ENCODE assay signal across 10 mouse cellular contexts in genomic region chr11:33733269-33733668, GRCm38 (mm10).
DNase-seq lines count a peak whose midpoint lies in the region; ATAC-seq and TF ChIP-seq lines count a peak whose summit lies in the region.
"Had no signal": no experiment of that assay in that cellular context is flagged by ENCODE, and none has a peak within 500 bp of the region (broad histone marks: within the 10 kb centered on the region; RNA-seq: fewer than 3 reads in every experiment).

No protein-coding gene starts in this region.

- no peaks in the 10 kb centered on the region; the same call in 1 of the 2 replicates for H3K27me3 ChIP-seq in forebrain, postnatal 0 days (ENCODE audit: insufficient read depth, low read length)
- no peaks in the 10 kb centered on the region for H3K27me3 ChIP-seq in limb, embryonic 14.5 days (ENCODE audit: control insufficient read depth, insufficient read depth, low read length)

- no peak overlapping the region for H3K27ac ChIP-seq in forebrain, postnatal 0 days (ENCODE audit: low read depth, low read length)
- H3K27ac ChIP-seq in limb, embryonic 14.5 days (replicated peaks; ENCODE audit: low read depth, low read length), result no peak overlapping the region
- H3K27ac ChIP-seq in olfactory bulb, adult 2 months (ENCODE audit: insufficient read depth, low read depth, low read length), result no peak overlapping the region
- H3K27ac ChIP-seq: embryonic facial prominence, embryonic 15.5 days had no signal

- no peaks in the 10 kb centered on the region for H3K9me3 ChIP-seq in forebrain, postnatal 0 days (ENCODE audit: low read length)
- H3K9me3 ChIP-seq in limb, embryonic 14.5 days (ENCODE audit: control insufficient read depth, low read length), result no peaks in the 10 kb centered on the region
- H3K9me3 ChIP-seq: embryonic facial prominence, embryonic 15.5 days had no signal

- no peak overlapping the region for H3K4me3 ChIP-seq in forebrain, postnatal 0 days (ENCODE audit: low read depth, low read length)
- no peak overlapping the region for H3K4me3 ChIP-seq in limb, embryonic 14.5 days (replicated peaks; ENCODE audit: low read length)
- no peak overlapping the region for H3K4me3 ChIP-seq in olfactory bulb, adult 2 months (ENCODE audit: insufficient read depth, low read depth, low read length)
- H3K4me3 ChIP-seq: embryonic facial prominence, embryonic 15.5 days; myocyte had no signal

- 4% methylated on average over 3 of the region's 3 CpGs for WGBS in forebrain, postnatal 0 days
- WGBS in limb, embryonic 14.5 days, result 8% methylated on average over 3 of the region's 3 CpGs
- 9% methylated on average over 3 of the region's 3 CpGs for WGBS in olfactory bulb, adult 2 months

- H3K4me1 ChIP-seq in forebrain, postnatal 0 days (ENCODE audit: insufficient read depth), result no peaks in the 10 kb centered on the region
- no peaks in the 10 kb centered on the region for H3K4me1 ChIP-seq in limb, embryonic 14.5 days (ENCODE audit: control insufficient read depth, insufficient read depth, low read length)
- peaks cover 3% of the 10 kb centered on the region; the same call in 1 of the 2 replicates for H3K4me1 ChIP-seq in olfactory bulb, adult 2 months (ENCODE audit: control insufficient read depth, insufficient read depth, low read length)
- H3K4me1 ChIP-seq: embryonic facial prominence, embryonic 15.5 days had no signal

- no peaks in the 10 kb centered on the region for H3K36me3 ChIP-seq in forebrain, postnatal 0 days (ENCODE audit: insufficient read depth)
- H3K36me3 ChIP-seq in limb, embryonic 14.5 days (ENCODE audit: control insufficient read depth, insufficient read depth, low read length), result no peaks in the 10 kb centered on the region
- H3K36me3 ChIP-seq: embryonic facial prominence, embryonic 15.5 days had no signal

- no peak overlapping the region for H3K4me2 ChIP-seq in forebrain, postnatal 0 days (ENCODE audit: low read depth)
- no peak overlapping the region for H3K4me2 ChIP-seq in limb, embryonic 14.5 days (replicated peaks; ENCODE audit: low read depth, low read length, severe bottlenecking)
- H3K4me2 ChIP-seq: embryonic facial prominence, embryonic 15.5 days had no signal

- no peak overlapping the region for H3K9ac ChIP-seq in forebrain, postnatal 0 days
- no peak overlapping the region for H3K9ac ChIP-seq in limb, embryonic 14.5 days (ENCODE audit: low read depth, low read length, severe bottlenecking)
- H3K9ac ChIP-seq: embryonic facial prominence, embryonic 15.5 days had no signal

- DNase-seq in urinary bladder, adult 18-20 months (ENCODE audit: low spot score in 2 of 2), result peak; percentile 32 to 67
- no peak for DNase-seq in urinary bladder, adult 2 months (ENCODE audit: low spot score)
- DNase-seq in cerebellum, adult 18-20 months, result peak; percentile 74 to 85
- peak; percentile 91 for DNase-seq in forebrain, postnatal 0 days
- DNase-seq in kidney, adult 8-10 months, result peak; percentile 12 to 64
- DNase-seq in limb, embryonic 14.5 days (ENCODE audit: low spot score), result peak; percentile 81
- DNase-seq in yolk sac, embryonic 10.5 days (ENCODE audit: low spot score), result peak; percentile 20

- peak; percentile 72 for ATAC-seq in forebrain, postnatal 0 days
- peak; percentile 50; the same call in 1 of the 2 replicates for ATAC-seq in limb, embryonic 14.5 days (ENCODE audit: low FRiP score, low read depth)

- peak; percentile 94 for TF ChIP-seq CTCF in forebrain, postnatal 0 days (IDR thresholded peaks at IDR 0.05; ENCODE audit: low read depth)
- TF ChIP-seq CTCF in olfactory bulb, adult 2 months (IDR thresholded peaks at IDR 0.05; ENCODE audit: insufficient read depth, low read depth, low read length), result peak; percentile 27; the same call in 1 of the 2 replicates

- TF ChIP-seq POLR2A in limb, embryonic 14.5 days (IDR thresholded peaks at IDR 0.05; ENCODE audit: borderline replicate concordance, extremely low read depth, insufficient read depth, insufficient read length), result no peak
- TF ChIP-seq POLR2A in olfactory bulb, adult 2 months (IDR thresholded peaks at IDR 0.05; ENCODE audit: insufficient read depth, low read depth, low read length), result no peak
